Mouse (Mus musculus) G1E (cell line): ENCODE measurements around the gene Pih1d1.

Source experiments
- CTCF ChIP-seq: IDR thresholded peaks from 2 replicates; pipeline ENCODE4 v1.5.1; 2012; ENCODE audit warnings: low read depth, low read length, inconsistent platforms, mixed read lengths
- TAL1 ChIP-seq: conservative IDR thresholded peaks from 2 replicates; pipeline ENCODE4 v1.6.1; 2012; ENCODE audit warnings: low read depth, low read length, inconsistent platforms, mixed read lengths

DNA sequence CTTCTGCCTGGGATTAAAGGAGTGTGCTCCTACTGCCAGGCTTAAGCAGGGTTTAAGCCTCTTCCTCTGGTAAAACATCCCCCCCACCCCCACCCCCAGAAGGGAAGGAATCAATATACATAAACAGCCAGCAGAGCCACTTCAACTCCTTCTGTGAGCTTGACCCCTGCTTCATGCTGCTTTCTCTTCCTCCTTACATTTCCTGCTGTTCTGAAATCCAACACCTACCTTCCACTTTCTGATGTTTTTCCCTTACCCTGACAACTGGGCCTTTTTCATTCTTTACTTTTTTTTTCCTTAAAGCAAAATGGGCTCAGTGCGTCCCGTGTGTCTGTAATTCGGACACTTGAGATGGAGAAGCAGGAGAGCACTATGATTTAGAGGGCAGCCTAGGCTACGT is 3.8 kb upstream of the Pih1d1 start:
- TF ChIP-seq TAL1 = no peak
- no peak for TF ChIP-seq CTCF
